Mouse (Mus musculus): ENCODE data around the gene Evx2.
A peak's percentile ranks its signal among the peaks of the same experiment; 100 is the strongest.

Gene Evx2

GRCm38 (mm10) chr2:74659507-74660005 is at the start of gene Evx2:
TSS of gene Evx2 (minus strand) at chr2:74659557.
- no peak for DNase-seq (ENCODE audit: low spot score)

GRCm38 (mm10) chr2:74708676-74709075 is 49.3 kb upstream of the Evx2 start:
- DNase-seq (ENCODE audit: low spot score) = no peak

GRCm38 (mm10) chr2:74707599-74707998 is 48.2 kb upstream of the Evx2 start:
- DNase-seq (ENCODE audit: low spot score) = no peak

DNA sequence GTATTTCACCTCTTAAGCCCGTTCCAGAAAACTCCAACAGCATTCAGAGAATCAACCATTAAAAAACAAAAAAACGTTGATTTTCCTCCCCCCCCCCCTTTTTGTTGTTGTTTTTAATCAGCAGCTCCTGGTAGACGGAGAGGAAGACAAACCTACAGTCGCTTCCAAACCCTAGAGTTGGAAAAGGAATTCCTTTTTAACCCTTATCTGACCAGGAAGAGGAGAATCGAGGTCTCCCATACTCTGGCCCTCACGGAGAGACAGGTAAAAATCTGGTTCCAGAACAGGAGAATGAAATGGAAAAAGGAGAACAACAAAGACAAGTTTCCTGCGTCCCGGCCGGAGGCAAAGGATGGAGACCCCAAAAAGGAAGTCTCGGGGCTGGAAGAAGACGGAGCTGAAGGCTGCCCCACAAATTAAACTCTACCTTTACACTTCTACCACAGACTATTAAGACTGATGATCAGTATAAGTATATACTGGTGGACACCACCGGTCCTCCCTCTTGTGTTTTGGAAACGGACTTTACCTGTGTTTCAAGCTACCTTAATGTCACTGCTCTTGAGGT is 47.1 kb upstream of the Evx2 start:
- DNase-seq (ENCODE audit: low spot score) = no peak

DNA sequence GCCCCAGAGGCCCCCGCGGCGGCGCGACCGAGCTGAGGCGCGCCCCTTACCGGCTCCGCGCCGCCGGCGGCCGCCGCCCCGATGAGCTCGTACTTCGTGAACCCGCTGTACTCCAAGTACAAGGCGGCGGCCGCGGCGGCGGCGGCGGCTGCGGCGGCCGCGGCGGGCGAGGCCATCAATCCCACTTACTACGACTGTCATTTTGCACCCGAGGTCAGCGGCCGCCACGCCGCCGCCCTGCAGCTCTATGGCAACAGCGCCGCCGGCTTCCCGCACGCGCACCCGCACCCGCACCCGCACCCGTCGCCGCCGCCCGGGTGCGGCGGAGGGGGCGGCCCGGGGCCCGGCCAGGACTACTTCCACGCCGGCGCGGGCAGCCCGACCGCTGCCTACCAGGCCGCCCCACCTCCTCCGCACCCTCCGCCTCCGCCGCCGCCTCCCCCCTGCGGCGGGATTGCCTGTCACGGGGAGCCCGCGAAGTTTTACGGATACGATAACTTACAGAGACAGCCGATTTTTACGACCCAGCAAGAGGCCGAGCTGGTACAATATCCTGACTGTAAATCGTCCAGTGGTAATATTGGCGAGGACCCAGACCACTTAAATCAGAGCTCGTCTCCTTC is 46.2 kb upstream of the Evx2 start:
- peak; percentile 72 for DNase-seq (ENCODE audit: low spot score)

DNA sequence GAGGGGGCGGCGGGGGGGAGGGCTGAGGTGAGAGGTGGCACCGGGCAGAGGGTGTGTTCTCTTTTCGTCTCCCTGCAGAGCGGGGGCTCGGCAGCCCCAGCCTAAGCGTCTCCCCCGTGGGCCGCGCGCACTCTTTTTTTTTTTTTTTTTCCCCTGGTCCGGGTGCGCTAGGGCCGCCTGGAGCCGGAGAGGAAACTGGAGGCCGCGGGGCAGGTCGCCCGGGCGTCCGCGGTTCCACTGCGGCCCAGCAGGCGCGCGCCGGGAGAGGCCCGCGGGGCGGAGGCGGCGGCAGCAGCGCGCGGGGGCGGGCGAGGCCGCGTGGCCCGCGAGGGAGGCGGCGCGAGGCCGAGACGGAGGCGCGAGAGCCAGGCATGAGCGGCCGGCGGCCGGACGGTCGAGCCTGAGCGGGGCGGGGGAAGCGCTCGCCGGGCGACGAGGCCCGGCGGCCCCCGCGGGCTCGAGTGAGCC is 45.7 kb upstream of the Evx2 start:
- peak; percentile 63 for DNase-seq (ENCODE audit: low spot score)

GRCm38 (mm10) chr2:74704393-74704998 is 45.1 kb upstream of the Evx2 start, which contains the start of gene Hoxd8:
TSS of gene Hoxd8 (plus strand) at chr2:74704615.
- peak; percentile 79 for DNase-seq (ENCODE audit: low spot score)

GRCm38 (mm10) chr2:74703720-74704392 is 44.5 kb upstream of the Evx2 start:
- DNase-seq (ENCODE audit: low spot score) = no peak

- DNase-seq (ENCODE audit: low spot score) = no peak
Measured at GRCm38 (mm10) chr2:74703317-74703716, 44.0 kb upstream of the Evx2 start.

DNA sequence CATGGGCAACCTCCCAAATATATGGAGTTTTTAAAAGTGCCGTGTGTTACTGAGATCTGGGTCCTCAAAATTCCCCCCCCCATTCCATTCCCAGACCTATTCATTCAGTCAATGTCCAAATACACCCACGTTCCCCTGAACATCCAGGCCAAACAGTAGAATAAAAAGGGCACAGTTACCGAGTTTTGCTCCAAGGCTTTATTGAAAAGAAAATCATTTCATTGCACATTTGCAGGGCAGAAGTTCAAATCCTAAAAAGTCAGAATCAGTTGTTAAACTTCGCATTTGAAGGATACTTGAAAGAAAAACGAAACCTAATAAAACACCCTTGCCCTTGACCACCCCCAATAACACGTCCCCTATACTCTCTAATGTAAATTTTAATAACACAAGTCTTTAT is 43.5 kb upstream of the Evx2 start:
- DNase-seq (ENCODE audit: low spot score) = no peak

- DNase-seq (ENCODE audit: low spot score) = peak; percentile 77
Measured at GRCm38 (mm10) chr2:74701949-74702819, 42.8 kb upstream of the Evx2 start.

GRCm38 (mm10) chr2:74700546-74701112 is 41.3 kb upstream of the Evx2 start:
- DNase-seq (ENCODE audit: low spot score) = no peak

GRCm38 (mm10) chr2:74699664-74700545 is 40.5 kb upstream of the Evx2 start:
- DNase-seq (ENCODE audit: low spot score) = no peak

DNA sequence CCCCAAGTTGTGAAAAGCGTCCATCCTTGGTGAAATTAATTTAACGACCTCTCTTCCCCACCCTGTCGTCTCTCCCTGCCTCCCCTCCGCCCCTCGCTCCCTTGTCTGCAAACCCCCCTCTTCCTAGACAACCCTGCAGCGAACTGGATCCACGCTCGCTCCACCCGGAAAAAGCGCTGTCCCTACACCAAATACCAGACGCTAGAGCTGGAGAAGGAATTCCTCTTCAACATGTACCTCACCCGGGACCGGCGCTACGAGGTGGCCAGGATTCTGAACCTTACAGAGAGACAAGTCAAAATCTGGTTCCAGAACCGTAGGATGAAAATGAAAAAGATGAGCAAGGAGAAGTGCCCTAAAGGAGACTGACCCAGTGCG is 39.7 kb upstream of the Evx2 start:
- no peak for DNase-seq (ENCODE audit: low spot score)

DNA sequence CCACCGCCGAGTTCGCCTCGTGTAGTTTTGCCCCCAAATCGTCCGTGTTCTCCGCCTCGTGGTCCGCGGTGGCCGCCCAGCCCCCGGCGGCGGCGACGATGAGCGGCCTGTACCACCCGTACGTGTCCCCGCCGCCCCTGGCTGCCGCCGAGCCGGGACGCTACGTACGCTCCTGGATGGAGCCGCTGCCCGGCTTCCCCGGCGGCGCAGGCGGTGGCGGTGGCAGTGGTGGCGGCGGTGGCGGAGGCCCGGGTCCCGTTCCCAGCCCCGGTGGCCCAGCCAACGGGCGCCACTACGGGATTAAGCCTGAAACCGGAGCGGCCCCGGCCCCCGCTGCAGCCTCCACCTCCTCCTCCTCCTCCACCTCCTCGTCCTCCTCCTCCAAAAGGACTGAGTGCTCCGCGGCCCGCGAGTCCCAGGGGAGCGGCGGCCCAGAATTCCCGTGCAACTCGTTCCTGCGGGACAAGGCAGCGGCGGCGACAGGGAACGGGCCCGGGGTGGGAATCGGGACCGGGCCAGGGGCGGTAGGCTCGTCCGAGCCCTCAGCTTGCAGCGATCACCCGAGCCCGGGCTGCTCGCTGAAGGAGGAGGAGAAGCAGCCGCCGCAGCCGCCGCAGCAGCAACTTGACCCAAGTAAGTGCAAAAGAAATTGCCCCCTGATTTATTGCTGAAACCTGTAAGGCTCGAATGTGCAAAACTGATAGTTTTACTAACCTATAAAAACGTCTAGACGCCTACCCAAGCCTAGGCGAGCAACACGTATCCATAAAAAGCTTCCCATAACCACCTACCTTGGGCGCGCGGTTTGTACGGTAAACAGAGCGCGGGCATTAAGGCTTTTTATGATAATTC is 39.1 kb upstream of the Evx2 start:
- DNase-seq (ENCODE audit: low spot score) = peak; percentile 53

- DNase-seq (ENCODE audit: low spot score) = peak; percentile 71
Measured at GRCm38 (mm10) chr2:74697567-74698121, 38.3 kb upstream of the Evx2 start, which contains the start of gene Hoxd9. TSS of gene Hoxd9 (plus strand) at chr2:74697727.

DNA sequence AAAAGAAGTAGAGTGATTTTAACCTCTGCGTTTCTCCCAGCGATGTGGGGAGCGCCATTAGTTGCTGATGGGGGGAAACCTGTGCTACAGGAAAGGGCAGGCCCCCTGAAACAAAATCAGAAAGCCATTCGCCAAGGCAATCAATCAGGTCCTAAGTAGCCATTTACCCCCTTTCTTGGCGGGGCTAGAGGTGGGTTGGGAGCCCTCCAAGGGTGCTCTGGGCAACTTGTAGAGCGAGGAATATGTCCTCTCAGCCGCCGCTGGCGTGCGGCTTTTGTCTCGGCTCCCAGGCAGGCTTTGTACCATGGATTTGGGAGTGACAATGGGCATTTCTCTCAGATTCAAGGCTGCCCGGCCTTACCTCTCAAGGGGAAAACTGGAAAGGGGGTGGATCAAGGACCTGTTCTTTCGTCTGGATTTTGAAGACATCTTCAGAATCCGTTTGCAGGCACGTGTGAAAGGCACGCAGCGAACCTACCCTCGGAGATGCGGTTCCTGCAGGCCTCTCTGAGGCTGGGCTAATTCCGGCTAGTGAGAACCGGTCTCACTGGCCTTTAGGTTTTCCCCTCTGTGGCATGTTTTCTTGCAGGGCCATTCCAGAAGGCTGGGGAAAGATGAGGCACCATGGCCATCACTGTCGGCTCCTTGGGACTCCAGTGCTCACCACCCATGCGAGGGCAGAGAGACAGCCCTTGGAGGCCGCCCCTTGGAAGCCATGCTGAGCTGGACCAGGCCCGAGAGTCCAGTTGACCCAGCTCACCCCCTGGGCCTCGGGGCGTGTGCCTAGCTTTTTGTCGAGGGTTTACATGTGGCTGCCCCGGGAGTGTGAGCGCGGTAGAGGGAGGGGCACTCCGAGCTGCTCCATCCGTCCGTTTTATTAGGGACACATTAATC is 37.3 kb upstream of the Evx2 start:
- DNase-seq (ENCODE audit: low spot score) = no peak
